Mouse (Mus musculus) forebrain, embryonic 15.5 days (tissue): ENCODE measurements at regions not wholly inside any gene's neighbourhood (a gene's known extent, or its start where the extent isn't known, plus 50 kb on each side); places are given as distances from the start of the nearest gene placed in this dataset.
A peak's percentile ranks its signal among the peaks of the same experiment; 100 is the strongest.

Experiments
- ATAC-seq: fragments of 200-750 bp; cut with Nextera tagmentation; replicated peaks from 2 replicates; pipeline ENCODE4 v1.8.0; 2017; ENCODE audit warnings: mild to moderate bottlenecking, moderate TSS enrichment, moderate library complexity
- H3K27ac ChIP-seq: fragments of 300-500 bp; sonication (generic); replicated peaks from 2 replicates; pipeline ENCODE4 v1.5.1; 2015; ENCODE audit warnings: mild to moderate bottlenecking, inconsistent platforms
- H3K27me3 ChIP-seq: fragments of 300-500 bp; sonication (generic); 2 replicates; pipeline ENCODE4 v1.6.1; 2015; ENCODE audit warnings: inconsistent platforms
- H3K36me3 ChIP-seq: fragments of 300-500 bp; sonication (generic); 2 replicates; pipeline ENCODE4 v1.6.1; 2015; ENCODE audit warnings: mild to moderate bottlenecking, inconsistent platforms
- H3K4me1 ChIP-seq: fragments of 300-500 bp; sonication (generic); 2 replicates; pipeline ENCODE4 v1.6.1; 2015; ENCODE audit warnings: inconsistent platforms
- H3K4me2 ChIP-seq: fragments of 300-500 bp; sonication (generic); replicated peaks from 2 replicates; pipeline ENCODE4 v1.6.1; 2015; ENCODE audit warnings: mild to moderate bottlenecking, inconsistent platforms
- H3K4me3 ChIP-seq: fragments of 300-500 bp; sonication (generic); 2 replicates; pipeline ENCODE4 v1.5.1; 2015; ENCODE audit warnings: mild to moderate bottlenecking, inconsistent platforms
- H3K9ac ChIP-seq: fragments of 300-500 bp; sonication (generic); replicated peaks from 2 replicates; pipeline ENCODE4 v1.6.1; 2015; ENCODE audit warnings: mild to moderate bottlenecking, inconsistent platforms
- H3K9me3 ChIP-seq: fragments of 300-500 bp; sonication (generic); 2 replicates; pipeline ENCODE4 v1.6.1; 2016; ENCODE audit warnings: inconsistent platforms
- WGBS: fragments of 180-500 bp; shearing (Covaris S2); methylation state at CpG from one replicate; pipeline ENCODE4 v1.1.7; 2015; ENCODE audit warnings: mixed read lengths; 5-methylcytosine and 5-hydroxymethylcytosine counted together

- H3K9ac ChIP-seq: no peak overlapping the region
- no peak overlapping the region for H3K4me2 ChIP-seq
- WGBS: 83% methylated on average over 2 of the region's 2 CpGs
- no peak overlapping the region for H3K4me3 ChIP-seq
- ATAC-seq: no peak
- no peaks in the 10 kb centered on the region for H3K4me1 ChIP-seq
- H3K27me3 ChIP-seq: no peaks in the 10 kb centered on the region
- no peaks in the 10 kb centered on the region for H3K36me3 ChIP-seq
- no peak overlapping the region for H3K27ac ChIP-seq
- H3K9me3 ChIP-seq: no peaks in the 10 kb centered on the region
Measured at GRCm38 (mm10) chr13:101824962-101825361, 56.9 kb upstream of the Pik3r1 start.

DNA sequence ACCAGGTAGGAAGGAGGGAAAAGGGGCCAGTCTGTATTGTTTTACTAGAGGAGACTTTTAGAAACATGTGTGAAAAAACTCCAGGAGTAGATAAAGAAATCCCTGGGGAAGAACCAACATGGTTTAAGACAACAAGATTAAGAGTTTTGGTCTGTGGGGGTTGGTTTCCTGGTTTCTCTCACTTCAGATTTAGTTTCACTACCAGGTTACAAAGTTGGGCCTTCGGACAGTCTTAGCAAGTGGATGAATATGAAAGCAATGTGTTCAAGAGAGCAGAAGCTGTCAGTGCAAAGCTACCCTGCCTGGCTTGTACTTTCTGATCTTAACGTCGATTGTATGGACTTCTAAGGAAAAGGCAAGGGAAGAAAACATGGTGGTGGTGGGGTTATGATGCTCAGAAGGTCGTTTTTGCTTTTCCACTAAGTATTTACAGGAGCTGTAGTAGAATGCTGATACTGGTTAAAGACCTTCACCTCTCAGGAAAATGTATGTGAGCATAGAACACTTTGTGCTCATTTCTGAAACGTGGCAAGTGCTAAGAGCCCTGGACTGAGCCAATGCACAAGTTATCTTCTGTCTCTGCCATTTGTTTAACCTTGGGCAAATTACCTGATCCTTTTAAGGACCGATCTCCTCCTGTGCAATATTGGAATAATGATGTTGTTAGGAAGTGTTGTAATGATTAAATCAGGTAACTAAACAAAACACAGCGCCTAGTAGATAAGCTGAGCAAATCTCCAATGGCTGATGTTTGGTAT is 64.0 kb upstream of the Pik3r1 start:
- H3K27ac ChIP-seq: no peak overlapping the region
- 89% methylated on average over 7 of the region's 7 CpGs for WGBS
- H3K36me3 ChIP-seq: no peaks in the 10 kb centered on the region
- H3K4me1 ChIP-seq: no peaks in the 10 kb centered on the region
- no peaks in the 10 kb centered on the region for H3K9me3 ChIP-seq
- no peak overlapping the region for H3K4me3 ChIP-seq
- no peak overlapping the region for H3K4me2 ChIP-seq
- no peaks in the 10 kb centered on the region for H3K27me3 ChIP-seq
- H3K9ac ChIP-seq: no peak overlapping the region
- ATAC-seq: no peak

DNA sequence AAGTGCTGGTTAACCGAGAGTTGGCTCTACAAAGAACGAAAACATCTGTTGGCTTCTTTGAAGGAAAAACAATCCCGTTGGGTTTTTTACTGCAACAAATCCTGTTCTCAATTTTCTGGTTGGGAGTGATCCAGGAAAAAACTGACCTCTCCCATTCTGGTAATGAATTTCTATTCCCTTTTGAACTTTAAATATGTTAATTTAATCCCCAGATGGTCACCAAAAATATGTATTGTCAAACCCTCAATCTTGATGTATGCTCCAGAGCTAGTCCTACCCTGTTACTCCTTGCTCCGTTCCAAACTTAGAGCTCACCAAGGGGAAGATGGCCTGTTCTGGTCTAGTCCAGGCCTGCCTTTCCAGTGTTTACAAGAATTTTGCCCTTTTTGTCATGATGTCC is 66.5 kb upstream of the Pik3r1 start:
- H3K4me1 ChIP-seq: no peaks in the 10 kb centered on the region
- ATAC-seq: no peak
- H3K4me3 ChIP-seq: no peak overlapping the region
- 86% methylated on average over 4 of the region's 4 CpGs for WGBS
- no peak overlapping the region for H3K9ac ChIP-seq
- H3K27ac ChIP-seq: no peak overlapping the region
- no peaks in the 10 kb centered on the region for H3K27me3 ChIP-seq
- no peaks in the 10 kb centered on the region for H3K9me3 ChIP-seq
- H3K4me2 ChIP-seq: no peak overlapping the region
- no peaks in the 10 kb centered on the region for H3K36me3 ChIP-seq

DNA sequence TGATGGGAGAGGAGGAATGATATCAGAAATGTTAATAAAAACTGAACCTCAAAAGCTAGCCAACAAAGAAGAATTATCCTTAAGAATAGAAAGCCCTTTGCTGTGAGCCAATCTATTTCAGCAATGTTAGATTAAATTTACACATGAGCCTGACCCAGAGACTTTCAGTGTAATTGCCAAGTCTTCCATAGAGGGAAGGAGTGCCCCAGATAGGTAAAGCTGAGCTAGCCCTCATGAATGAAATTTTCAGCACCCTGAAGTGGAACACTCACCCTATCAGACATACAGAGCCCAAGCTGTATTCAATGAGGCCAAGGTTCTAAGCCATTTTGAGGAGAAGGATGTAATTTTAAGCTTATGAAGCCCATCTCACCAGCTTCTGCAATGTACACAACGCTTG is 69.0 kb upstream of the Pik3r1 start:
- Histone ChIP-seq H3K4me1 (no peaks in the 10 kb centered on the region), H3K9me3 (no peaks in the 10 kb centered on the region), H3K4me2 (no peak overlapping the region), H3K27me3 (no peaks in the 10 kb centered on the region), H3K27ac (no peak overlapping the region), H3K9ac (no peak overlapping the region), H3K36me3 (no peaks in the 10 kb centered on the region), H3K4me3 (no peak overlapping the region)
- WGBS: 88% methylated on average over 1 of the region's 1 CpGs
- ATAC-seq: no peak

GRCm38 (mm10) chr13:101844461-101845440 is 76.7 kb upstream of the Pik3r1 start:
- H3K4me1 ChIP-seq: no peaks in the 10 kb centered on the region
- ATAC-seq: no peak
- H3K9me3 ChIP-seq: no peaks in the 10 kb centered on the region
- no peak overlapping the region for H3K4me3 ChIP-seq
- no peaks in the 10 kb centered on the region for H3K27me3 ChIP-seq
- no peak overlapping the region for H3K4me2 ChIP-seq
- 74% methylated on average over 7 of the region's 7 CpGs for WGBS
- H3K27ac ChIP-seq: no peak overlapping the region
- H3K9ac ChIP-seq: no peak overlapping the region
- no peaks in the 10 kb centered on the region for H3K36me3 ChIP-seq

- H3K9me3 ChIP-seq: no peaks in the 10 kb centered on the region
- H3K27ac ChIP-seq: no peak overlapping the region
- WGBS: 73% methylated on average over 3 of the region's 3 CpGs
- H3K4me3 ChIP-seq: no peak overlapping the region
- no peaks in the 10 kb centered on the region for H3K4me1 ChIP-seq
- no peak for ATAC-seq
- H3K27me3 ChIP-seq: no peaks in the 10 kb centered on the region
- no peaks in the 10 kb centered on the region for H3K36me3 ChIP-seq
- H3K4me2 ChIP-seq: no peak overlapping the region
- H3K9ac ChIP-seq: no peak overlapping the region
Measured at GRCm38 (mm10) chr13:101846016-101846415, 78.0 kb upstream of the Pik3r1 start.

- ATAC-seq: no peak
- Histone ChIP-seq H3K9ac (no peak overlapping the region), H3K27me3 (no peaks in the 10 kb centered on the region), H3K4me3 (no peak overlapping the region), H3K4me2 (no peak overlapping the region), H3K9me3 (no peaks in the 10 kb centered on the region), H3K36me3 (no peaks in the 10 kb centered on the region), H3K27ac (no peak overlapping the region), H3K4me1 (no peaks in the 10 kb centered on the region)
- WGBS: 76% methylated on average over 12 of the region's 12 CpGs
Measured at GRCm38 (mm10) chr13:101847879-101848600, 80.0 kb upstream of the Pik3r1 start.

- Histone ChIP-seq H3K4me2 (no peak overlapping the region), H3K27ac (no peak overlapping the region), H3K9ac (no peak overlapping the region), H3K36me3 (no peaks in the 10 kb centered on the region), H3K4me3 (no peak overlapping the region), H3K9me3 (no peaks in the 10 kb centered on the region), H3K4me1 (no peaks in the 10 kb centered on the region), H3K27me3 (no peaks in the 10 kb centered on the region)
- WGBS: 86% methylated on average over 2 of the region's 2 CpGs
- no peak for ATAC-seq
Measured at GRCm38 (mm10) chr13:101848601-101849147, 80.7 kb upstream of the Pik3r1 start.

DNA sequence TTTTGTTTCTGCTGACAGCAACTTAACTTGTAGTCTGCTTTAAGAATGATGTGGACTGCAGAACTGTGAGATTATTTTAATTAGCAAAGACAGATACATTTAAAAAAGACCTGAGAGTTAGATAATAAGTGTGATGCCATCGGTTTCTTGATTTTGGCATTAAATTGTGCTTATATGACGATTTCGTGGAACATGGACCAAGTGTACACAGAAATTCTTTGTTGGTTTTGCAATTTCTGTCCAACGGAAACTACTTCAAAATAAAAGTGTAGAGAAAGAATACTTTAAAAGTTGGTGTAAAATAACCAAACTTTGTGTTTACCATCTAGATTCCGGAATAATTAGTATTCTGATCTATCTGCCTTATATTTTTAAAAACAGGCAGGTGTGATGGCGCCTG is 81.4 kb upstream of the Pik3r1 start:
- H3K4me1 ChIP-seq: no peaks in the 10 kb centered on the region
- no peak for ATAC-seq
- WGBS: 95% methylated on average over 6 of the region's 6 CpGs

GRCm38 (mm10) chr13:101851329-101851728 is 83.3 kb upstream of the Pik3r1 start:
- Histone ChIP-seq H3K4me1 (no peaks in the 10 kb centered on the region), H3K9me3 (no peaks in the 10 kb centered on the region)

More for the DNA sequence above, 81.4 kb upstream of the Pik3r1 start:
- Histone ChIP-seq H3K27me3 (no peaks in the 10 kb centered on the region), H3K9ac (no peak overlapping the region), H3K4me2 (no peak overlapping the region), H3K36me3 (no peaks in the 10 kb centered on the region), H3K4me3 (no peak overlapping the region), H3K27ac (no peak overlapping the region), H3K9me3 (no peaks in the 10 kb centered on the region)

GRCm38 (mm10) chr13:101852960-101853359 is 84.9 kb upstream of the Pik3r1 start:
- Histone ChIP-seq H3K4me1 (no peaks in the 10 kb centered on the region), H3K9me3 (no peaks in the 10 kb centered on the region), H3K36me3 (no peaks in the 10 kb centered on the region), H3K4me2 (no peak overlapping the region), H3K27ac (no peak overlapping the region), H3K9ac (no peak overlapping the region), H3K27me3 (no peaks in the 10 kb centered on the region), H3K4me3 (no peak overlapping the region)
- no peak for ATAC-seq
- 88% methylated on average over 5 of the region's 5 CpGs for WGBS

More at GRCm38 (mm10) chr13:101851329-101851728, 83.3 kb upstream of the Pik3r1 start:
- Histone ChIP-seq H3K36me3 (no peaks in the 10 kb centered on the region), H3K4me2 (no peak overlapping the region), H3K27me3 (no peaks in the 10 kb centered on the region), H3K9ac (no peak overlapping the region), H3K4me3 (no peak overlapping the region), H3K27ac (no peak overlapping the region)
- ATAC-seq: no peak
- WGBS: 66% methylated on average over 6 of the region's 6 CpGs

GRCm38 (mm10) chr13:101855141-101855540 is 87.1 kb upstream of the Pik3r1 start:
- ATAC-seq: peak; percentile 86
- H3K4me2 ChIP-seq: no peak overlapping the region
- no peaks in the 10 kb centered on the region for H3K4me1 ChIP-seq
- H3K9ac ChIP-seq: no peak overlapping the region
- H3K27me3 ChIP-seq: no peaks in the 10 kb centered on the region
- no peaks in the 10 kb centered on the region for H3K36me3 ChIP-seq
- H3K27ac ChIP-seq: no peak overlapping the region
- H3K9me3 ChIP-seq: no peaks in the 10 kb centered on the region
- 59% methylated on average over 9 of the region's 9 CpGs for WGBS
- H3K4me3 ChIP-seq: no peak overlapping the region
